Mouse (Mus musculus) right cerebral cortex, adult 2 months (tissue): ENCODE results near the gene Smc3.

Source experiments
- DNase-seq, 2 experiments: peaks; one replicate each; pipeline ENCODE4 v3.0.0; 2021 to 2022; ENCODE audit warnings: low spot score in 2 of 2

Gene Smc3

DNA sequence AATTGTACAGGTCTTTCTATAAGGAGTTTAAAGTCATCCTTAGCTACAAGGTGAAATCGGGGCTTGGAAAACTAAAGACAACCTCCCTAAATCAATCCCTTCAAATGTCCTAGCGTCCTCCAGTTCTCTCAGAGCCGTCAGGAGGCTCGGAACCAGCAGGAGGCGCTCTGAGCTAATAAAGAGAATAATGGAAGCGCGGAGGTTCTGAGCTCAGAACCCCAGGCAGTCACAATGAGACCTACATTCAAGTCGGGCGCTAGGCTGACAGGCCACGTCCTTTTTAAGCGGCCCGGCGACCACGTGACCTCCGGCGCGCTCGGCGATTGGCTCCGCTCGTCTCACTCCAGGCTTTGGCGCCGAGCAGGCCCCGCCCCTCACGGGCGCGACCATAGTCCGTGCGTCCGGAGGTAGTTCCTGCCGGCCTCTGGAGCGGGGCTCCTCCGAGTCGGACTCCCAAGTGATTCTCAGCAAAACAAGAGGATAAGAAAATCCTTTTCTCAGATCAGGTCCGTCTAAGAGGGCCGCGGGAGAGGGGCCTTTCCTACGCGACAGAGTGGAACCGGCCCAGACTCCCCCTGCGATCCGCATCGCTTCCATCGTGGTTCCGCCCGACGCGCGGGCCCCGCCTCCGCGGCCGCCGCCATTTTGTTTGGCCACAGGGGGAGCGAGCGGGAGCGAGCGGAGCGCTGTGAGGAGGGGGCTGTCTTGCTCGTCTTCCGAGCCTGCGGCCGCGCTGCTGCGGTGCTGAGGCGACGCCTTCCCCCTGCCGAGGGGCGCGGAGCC, at the start of gene Smc3:
Smc3 (plus strand) TSS at position 642 of the 783 bp plus-strand sequence.
- DNase-seq, result peak; percentile 99

DNA sequence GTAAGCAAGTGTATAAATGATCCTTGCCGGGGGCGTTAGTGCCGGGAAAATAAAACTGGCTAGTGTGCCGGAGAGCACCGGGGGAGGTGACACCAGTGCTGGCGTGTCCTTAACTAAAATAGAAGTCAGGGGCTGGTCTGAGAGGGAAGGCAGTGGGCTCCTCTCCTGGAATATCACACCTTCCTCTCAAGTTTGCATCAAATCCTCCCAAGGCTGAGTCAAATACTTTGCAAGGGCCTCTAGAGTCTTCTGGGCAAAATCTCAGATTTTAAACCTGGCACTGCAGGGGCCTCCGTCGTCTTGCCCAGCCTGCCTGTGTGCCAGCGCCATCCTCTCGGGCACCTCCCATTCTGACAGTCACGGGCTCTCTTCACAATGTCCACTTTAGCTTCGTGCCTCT, 49.2 kb upstream of the Smc3 start:
- DNase-seq, result peak in 1 of 2 experiments; percentile 43

DNA sequence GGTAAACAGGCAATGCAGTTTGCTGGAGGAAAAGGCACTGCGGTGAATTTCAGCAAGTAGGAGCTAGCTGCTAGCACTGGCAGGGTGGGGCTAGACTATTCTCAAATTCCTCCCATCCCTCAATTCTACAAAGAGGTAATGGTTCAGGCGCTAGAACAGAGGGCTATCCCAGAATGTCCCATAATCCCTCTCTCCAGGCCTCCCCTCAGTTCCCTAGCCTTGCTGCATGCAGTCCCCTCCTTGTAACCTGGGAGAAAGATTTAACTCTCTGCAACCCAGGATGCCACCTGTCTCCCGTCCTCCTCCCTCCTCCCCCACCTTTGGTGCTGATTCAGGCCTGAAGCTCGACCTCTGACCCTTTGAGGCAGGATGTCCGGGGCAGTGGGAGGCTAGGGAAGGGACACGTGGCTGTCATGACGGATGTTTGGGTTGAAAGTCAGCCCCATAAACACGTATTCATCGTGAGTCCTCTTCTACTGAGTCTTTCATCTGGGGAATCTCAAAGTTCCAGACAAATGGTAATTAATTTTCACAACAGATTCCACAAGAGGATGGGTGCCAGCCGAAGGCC, 47.9 kb upstream of the Smc3 start:
- DNase-seq, result no peak

DNA sequence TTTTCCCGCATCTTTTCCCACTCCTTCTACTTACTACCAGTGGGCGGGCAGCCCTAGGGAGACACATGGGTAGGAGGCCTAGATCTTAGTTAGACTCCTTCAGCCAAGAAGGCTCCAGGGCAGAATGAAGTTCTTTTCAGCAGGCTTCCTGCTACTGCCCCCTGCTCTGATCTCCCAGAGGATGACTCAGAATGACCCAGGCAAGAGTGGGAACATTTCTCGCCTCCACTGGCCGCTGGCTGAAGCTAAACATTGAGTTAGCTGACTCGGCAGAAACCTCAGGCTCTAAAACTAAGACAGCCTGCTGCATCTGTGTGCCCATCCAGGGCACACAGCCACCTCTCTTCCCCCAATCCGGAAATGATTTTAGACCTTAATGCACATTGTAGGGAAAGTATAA, 47.4 kb upstream of the Smc3 start:
- DNase-seq, result no peak

DNA sequence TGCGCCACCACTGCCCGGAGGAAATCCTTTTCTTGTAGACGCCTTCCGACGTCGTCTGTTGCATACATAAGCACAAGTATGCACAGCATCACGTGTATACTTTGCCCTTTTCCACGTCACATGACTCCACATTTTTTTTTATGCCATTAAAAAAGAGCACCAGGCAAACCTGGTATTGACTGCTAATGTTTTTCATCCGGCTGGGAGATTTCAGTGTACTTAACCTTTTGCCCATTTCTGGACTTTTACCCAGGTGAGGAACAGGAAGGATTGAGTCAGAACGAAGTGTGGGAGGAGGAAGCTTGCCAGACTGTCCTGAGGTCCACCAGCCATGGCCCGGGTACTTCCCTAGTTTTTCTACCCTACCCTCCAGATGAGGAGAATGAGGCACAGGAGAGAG, 45.8 kb upstream of the Smc3 start:
- DNase-seq, result no peak

DNA sequence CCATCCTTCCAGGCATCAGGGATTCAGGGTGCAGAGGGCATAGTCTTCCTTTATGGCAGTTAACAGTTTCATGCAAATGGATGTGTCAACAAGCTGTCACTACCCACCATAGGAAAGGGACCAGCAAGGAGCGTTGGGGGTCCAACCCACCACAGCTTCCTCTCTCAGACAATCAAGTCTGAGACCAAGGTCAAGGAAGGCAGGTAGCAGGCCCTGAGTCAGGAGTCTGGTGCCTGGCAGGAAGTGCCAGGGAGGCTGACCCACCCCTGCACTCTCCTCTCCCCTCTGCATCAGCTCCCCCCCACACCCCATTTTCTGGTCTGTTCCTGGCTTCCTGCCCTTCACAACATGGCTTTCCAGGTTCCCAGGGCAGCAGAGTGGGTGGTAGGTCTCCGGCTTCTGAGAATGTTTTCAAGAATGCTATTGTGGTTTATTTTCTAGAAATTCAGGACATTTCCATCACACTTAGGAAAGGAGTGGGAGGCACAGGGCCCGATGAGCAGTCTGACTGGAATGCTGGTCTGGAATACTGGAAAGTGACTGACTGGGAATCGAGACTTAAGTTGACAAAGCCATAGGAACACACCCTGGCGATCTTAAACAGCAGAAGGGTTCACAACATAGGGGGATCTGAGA, 45.1 kb upstream of the Smc3 start:
- DNase-seq, result no peak

DNA sequence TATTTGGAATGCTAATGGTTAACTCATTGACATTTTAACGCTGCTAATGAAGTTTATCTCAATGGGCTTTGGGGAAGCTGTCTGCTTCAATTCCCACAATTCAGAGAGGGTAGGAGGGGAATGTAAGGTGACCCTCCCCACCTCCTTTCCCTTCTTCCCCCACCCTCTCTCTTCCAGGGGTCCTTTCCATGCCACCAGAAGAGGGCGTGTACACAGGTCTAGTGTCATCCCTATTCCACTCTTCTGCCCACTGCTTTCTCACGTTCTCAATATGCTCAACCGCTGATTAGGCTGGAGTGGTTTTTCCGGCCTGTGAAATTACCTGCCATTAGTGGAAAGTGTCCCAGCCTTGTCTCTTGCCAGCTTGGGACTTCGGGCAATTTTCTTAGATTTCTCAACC, 43.4 kb upstream of the Smc3 start:
- DNase-seq, result no peak

DNA sequence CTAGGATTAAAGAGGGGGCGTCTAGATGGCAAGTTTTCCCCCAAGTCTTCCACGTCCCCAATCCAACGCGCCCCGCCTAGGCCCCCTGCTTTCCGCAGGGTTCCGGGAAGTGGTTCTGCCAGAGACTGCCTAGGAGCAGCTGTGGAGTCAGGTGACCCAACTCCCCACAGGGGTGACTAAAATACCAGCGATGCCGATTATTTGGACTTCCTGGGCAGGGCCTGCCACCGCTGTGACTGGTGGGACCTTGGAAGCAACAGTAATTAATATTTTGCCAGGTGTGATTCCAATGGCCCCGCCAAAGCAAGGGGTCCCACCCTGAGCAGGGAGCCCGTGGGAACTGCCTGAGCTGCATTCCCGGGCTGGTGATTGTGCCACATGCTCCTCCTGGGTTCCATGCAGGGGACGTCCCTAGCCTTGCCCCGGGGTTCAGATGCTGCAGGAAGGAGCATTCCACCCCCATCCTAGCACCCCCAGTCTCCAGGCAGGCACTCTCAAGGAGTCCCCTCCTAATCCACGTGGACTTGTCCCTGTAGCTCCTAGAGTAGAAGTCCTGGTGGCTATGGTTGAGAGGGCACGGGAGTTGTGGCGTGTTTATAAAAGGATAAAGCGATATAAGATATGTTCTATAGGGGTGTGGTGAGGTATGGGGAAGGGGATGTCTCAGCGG, 42.8 kb upstream of the Smc3 start:
- no peak for DNase-seq

DNA sequence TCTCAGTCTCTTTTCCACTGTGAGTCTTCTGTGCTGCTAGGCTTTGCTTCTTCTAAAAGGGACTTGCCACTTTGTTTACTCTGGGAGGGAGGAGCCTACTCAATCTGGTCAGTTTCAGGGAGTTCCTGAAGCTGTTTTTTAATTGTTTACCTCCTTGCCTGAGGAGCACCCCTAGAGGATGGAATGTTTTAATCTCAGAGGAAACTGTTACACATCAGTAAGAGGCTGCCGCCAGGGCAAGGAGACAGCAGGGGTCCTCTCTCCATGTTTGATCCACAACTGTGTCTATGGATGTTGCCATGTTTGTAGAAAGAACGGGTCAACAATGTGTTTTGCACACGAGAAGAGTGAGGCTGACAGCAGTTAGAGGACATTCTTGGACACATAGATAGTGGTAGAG, 39.8 kb upstream of the Smc3 start:
- no peak for DNase-seq

DNA sequence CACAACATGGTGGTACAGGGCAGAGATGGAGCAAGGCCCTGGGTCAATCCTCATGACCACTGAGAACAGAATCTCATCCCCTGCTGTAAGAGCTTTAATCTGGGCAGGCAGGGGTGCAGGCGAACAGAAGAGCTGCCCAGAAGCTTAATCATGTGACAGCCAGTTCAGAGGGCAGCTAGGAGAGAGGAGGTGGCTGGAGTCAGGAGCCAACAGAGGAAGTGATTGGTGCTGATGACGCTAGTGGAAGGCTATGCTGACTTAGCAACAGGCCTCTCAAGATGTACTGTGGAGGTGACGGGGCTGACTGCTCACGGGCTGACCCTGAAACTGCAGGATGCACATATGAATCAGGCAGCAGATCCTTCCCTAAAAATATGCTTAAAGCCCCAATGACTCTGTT, 36.0 kb upstream of the Smc3 start:
- DNase-seq, result no peak

DNA sequence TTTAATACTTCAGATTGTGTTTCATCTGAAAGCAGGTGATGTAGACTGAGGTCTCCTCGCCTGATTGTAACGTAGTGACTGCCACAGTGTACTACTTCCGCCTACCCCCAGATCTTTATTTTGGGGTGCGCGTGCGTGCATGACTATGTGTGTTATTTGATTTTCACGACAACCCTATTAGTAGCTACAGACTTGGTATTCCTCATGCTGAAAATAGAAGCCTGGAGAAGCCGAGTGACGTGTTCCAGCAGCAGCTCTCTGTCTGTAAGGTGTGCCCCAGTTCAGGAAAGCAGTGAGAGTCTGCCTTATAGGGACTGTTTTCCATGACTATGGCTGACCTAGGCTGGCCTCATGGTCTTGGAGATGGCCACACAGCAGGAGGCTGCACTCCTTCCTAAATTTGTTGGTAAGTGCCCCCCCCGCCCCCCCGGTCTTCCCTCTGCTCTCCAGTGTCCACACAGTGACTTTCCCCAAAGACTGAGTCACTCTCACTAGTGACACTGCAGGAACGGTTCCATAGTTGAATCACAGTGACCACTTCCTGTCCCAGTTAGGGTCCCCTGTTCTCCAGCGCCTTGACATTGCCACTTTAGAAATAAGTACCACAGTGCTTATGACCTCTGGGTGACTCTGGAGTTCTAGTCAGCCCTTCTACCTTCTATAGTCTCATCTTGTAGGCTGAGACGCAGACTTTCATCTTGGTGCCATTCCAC, 34.5 kb upstream of the Smc3 start:
- DNase-seq, result peak in 1 of 2 experiments; percentile 25

DNA sequence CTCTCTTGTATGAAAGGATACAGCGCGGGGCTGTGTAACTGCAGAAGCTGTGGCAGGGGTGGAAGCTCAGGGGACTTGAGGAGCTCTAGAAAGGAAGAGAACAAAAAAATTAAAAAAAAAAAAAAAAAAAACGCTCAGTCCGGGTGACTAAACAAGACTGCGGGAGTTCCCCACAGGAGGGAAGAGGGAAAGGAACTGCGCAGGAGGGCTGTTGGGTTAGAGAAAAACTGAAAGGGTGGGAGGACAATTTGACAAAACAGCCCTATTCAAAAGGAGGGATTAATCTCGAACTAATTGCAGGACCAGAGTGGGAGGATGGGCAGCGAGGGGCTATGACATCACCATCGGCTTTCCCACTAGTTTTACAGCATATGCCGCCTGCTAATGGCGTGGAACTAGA, 32.3 kb upstream of the Smc3 start:
- DNase-seq, result no peak

DNA sequence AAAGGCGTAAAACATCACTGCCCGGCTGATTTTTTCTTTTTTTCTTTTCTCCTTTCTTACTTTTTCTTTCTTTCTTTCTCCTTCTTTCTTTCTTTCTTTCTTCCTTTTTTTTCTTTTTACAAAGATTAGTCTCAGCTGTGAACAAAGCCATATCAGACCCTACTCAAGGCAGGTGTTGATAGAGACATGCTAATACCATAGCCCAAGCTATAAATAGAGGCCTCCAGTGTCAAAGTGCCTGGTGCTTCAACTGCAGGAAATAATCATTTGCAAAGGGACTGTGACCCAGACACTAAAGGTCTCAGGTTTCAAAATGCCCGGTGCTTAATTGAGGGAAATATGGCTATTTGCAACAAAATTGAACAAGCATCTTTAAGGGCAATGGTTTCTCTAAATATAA, 31.6 kb upstream of the Smc3 start:
- no peak for DNase-seq

DNA sequence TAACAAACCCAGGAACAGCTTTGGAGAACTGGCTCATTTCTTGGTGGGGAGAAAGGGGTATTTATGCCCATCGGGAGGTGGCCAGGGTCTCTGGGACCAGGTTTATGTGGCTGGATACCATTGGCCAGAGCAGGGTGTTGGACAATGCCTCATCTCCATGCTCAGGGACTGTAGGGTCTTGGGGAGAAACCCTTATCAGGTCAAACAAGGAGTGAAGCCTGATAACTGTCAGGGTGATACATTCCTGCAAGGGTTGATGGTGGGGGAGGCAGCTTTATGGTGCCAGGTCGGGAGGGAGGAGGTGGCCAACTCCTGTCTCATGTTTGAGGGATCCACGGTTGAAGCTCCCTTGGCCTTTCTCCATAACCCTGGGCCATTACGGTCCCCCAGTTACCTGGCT, 29.1 kb upstream of the Smc3 start:
- DNase-seq, result no peak

DNA sequence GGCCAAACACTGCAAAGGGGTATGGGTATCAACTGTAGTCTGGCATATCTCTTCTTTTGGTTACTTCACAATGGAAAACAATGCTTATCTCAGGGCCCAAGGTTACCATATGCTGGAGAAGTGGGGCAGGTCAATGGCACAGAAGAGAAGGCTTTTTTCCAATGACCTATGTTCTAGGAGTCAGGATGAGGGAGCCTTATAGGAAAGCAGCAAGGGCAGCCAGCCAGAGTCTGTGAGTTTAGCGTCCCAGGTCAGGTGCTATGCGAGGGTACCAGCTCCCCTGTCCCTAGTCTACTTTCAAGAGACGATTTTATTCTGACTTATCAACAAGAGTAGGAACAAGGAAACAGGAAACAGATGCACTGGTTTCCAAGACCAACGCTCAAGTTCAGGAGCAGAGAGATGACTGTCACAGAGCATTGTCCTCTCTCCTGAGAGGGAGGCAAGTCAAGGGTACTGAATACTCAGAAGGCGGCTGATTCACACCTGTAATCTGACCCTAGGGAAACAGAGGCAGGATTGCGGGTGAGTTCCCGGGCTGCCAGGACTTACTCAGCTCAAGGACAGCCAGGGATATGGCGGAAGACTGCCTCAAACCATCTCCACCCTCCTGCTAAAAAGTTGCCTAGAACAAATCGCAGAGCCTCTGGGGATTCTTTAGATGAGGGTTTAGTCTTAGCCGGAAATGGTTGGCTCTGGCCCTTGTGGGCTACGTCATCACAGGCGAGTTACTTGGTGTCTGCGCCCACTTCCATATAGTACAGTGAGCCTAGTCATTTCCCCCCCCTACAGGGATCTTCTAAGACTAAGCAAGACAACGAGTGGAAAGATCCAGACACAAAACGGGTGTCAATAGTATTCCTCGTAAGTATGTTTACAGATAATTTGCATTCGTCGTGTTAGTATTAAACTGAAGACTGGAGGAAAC, 28.4 kb upstream of the Smc3 start:
- DNase-seq, result no peak

DNA sequence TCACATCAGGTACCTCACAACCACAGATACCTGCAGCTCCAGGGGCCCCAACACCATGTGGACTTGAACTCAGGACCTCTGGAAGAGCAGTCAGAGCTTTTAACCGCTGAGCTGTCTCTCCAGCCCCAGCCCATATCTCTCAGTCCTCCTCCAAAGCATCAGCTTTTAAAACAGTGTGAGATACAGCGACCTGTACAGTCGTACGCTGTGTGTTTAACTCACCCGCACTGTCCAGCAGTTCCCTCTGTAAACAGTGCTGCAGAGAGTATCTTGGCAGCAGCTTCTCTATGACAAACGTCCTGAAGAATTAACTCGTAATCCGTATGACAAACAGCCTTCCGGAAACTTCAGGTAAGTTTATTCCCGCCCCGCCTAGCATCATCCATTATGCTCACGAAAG, 27.6 kb upstream of the Smc3 start:
- no peak for DNase-seq

DNA sequence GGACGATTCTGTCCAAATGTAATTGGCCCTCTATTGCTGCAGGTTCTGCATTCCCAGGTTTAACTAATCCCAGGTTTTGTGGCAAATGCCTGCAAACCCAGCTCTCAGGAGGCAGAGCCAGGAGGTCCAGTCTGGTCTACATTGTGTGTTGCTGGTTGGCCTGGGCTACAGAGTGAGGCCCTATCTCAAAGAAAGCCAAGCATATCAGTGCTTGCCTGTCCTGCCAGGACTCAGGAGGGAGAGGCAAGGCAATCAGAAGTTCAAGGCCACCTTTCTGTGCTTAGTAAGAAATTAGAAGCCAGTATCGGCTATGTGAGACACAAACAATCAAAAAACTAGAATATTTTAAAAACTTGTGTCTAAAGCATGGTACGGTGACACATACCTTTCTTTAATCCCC, 27.0 kb upstream of the Smc3 start:
- no peak for DNase-seq

DNA sequence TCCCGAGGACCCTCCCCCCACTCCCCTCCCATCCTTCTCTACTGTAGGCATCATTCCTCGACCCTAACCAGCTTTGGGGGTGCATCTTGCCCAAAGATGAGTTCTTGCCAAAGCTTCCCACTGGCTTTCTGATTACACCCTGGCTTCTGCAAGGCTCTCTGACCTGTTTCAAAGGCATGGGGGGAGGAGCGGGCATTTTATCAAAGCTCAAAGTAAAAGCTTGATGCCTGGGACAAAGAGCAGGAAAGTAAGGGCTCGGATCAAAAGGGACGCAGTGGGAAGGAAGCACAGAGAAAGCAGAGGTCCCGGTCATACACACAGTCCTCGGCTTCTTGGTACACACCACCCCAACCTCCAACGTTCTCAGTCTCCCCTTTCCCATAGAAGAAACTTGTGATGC, 26.1 kb upstream of the Smc3 start:
- no peak for DNase-seq

DNA sequence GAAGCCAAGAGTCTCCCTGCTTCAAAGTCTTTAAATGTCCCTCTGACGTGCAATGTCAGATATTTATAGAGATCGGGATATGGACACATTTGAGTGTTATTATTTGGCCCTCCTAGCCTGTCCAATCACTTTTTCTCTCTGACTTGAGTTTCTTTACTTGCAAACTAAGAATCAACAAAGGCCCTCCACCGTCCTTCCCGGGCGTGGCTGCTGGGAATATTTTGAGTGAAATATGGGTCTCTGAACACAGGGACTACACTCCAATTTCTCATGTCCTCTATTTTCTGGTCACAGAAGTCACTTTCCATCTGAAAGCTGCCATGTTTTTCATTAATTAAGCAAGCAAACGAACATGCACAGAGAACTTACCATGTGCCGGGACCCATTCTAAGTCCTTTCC, 25.7 kb upstream of the Smc3 start:
- DNase-seq, result no peak

DNA sequence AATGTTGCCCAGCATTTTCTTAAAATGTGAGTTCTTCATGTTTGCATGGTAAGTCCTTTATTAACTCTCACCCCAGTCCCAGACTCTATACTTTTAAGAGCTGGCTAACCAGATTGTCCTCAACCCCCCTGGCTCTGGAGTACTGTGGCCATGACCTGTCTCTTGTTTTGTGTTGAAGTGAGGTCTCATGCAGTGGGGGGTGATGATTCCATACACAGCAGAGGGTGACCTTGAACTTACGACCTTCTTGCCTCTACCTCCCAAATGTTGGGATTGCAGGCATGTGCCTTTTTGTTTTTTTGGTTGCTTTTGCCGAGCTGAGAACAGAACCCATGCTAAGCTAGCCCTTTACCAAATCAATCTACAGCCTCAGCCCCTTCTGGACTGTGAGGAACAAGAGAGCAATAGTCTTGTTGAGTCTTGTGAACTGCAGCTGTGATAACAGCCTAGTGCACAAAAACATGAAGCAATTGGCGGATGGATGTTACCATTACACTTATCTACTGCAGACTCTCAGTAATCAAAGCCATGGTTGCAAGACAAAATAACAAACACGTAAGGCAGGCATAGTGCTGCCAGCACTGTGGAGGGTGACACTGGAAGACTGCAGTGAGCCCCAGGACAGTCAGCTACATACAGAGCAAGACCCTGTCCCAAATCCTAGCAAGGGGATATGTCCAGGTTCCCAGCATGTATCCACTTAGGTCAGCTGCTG, 24.7 kb upstream of the Smc3 start:
- DNase-seq, result no peak
